Mouse (Mus musculus): Measurements from ENCODE around the gene Ccdc182. TPM values are rescaled to one million over a fixed set of nuclear protein-coding genes. Genes with fewer than 3 reads are reported as not detected.

The Ccdc182 gene
- polyA plus RNA-seq, 2 experiments, result not detected

GRCm38 (mm10) chr11:88260463-88260862, 33.4 kb upstream of the Ccdc182 start:
- Histone ChIP-seq H3K27me3 (ENCODE audit: control insufficient read depth, insufficient read depth, low read length) (no peaks in the 10 kb centered on the region), H3K9ac (replicated peaks) (no peak overlapping the region), H3K9me3 (ENCODE audit: control insufficient read depth, low read length) (no peaks in the 10 kb centered on the region), H3K4me1 (replicated peaks; ENCODE audit: control insufficient read depth in 2 of 2, insufficient read depth in 2 of 2, low read length in 1 of 2) (no peaks in the 10 kb centered on the region), H3K36me3 (replicated peaks; ENCODE audit: control insufficient read depth, insufficient read depth, low read depth) (no peaks in the 10 kb centered on the region), H3K4me3 (ENCODE audit: insufficient read depth in 1 of 2, low read depth in 2 of 2, low read length in 2 of 2) (no peak overlapping the region), H3K27ac (no peak overlapping the region), H3K4me2 (ENCODE audit: low read depth) (no peak overlapping the region)
- 35% methylated on average over 7 of the region's 7 CpGs for WGBS (ENCODE audit: insufficient replicate concordance)
- ATAC-seq (ENCODE audit: insufficient read depth) (no peak), DNase-seq (ENCODE audit: low read depth in 3 of 3, low spot score in 3 of 3) (no peak)
- TF ChIP-seq CTCF (IDR thresholded peaks at IDR 0.05; ENCODE audit: low read depth), result no peak
- TF ChIP-seq EP300 (IDR thresholded peaks at IDR 0.05; ENCODE audit: low read depth), result no peak

DNA sequence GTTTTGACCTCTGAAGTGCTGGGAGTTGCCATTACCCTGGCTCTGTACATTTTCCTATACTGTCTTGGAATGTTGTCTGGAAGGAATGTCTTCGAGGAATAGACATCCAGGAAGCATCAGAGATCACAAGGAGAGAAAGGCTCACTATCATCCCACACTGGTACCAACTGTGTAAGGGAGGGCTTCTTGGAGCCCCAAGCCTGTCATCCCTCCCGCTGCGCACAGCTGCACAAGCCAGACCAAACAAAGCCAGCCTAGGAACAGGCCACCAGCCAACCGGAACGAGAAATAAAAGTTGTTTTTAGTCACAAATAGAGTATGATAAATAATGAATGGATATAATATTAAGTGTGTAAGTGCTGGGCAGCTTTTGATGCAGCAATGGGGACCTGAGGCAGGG, 29.0 kb upstream of the Ccdc182 start:
- DNase-seq (ENCODE audit: low read depth in 3 of 3, low spot score in 3 of 3) (no peak), ATAC-seq (ENCODE audit: insufficient read depth) (no peak)
- WGBS (ENCODE audit: insufficient replicate concordance), result 66% methylated on average over 5 of the region's 5 CpGs
- Histone ChIP-seq H3K27me3 (ENCODE audit: control insufficient read depth, insufficient read depth, low read length) (no peaks in the 10 kb centered on the region), H3K36me3 (replicated peaks; ENCODE audit: control insufficient read depth, insufficient read depth, low read depth) (no peaks in the 10 kb centered on the region), H3K9ac (replicated peaks) (no peak overlapping the region), H3K9me3 (ENCODE audit: control insufficient read depth, low read length) (no peaks in the 10 kb centered on the region), H3K4me1 (replicated peaks; ENCODE audit: control insufficient read depth in 2 of 2, insufficient read depth in 2 of 2, low read length in 1 of 2) (no peaks in the 10 kb centered on the region), H3K4me2 (ENCODE audit: low read depth) (no peak overlapping the region), H3K27ac (no peak overlapping the region), H3K4me3 (ENCODE audit: insufficient read depth in 1 of 2, low read depth in 2 of 2, low read length in 2 of 2) (no peak overlapping the region)
- TF ChIP-seq EP300 (IDR thresholded peaks at IDR 0.05; ENCODE audit: low read depth) (no peak), CTCF (IDR thresholded peaks at IDR 0.05; ENCODE audit: low read depth) (no peak)

- DNase-seq (ENCODE audit: low read depth in 3 of 3, low spot score in 3 of 3), result no peak
- 59% methylated on average over 6 of the region's 6 CpGs for WGBS (ENCODE audit: insufficient replicate concordance)
- no peak overlapping the region for H3K4me3 ChIP-seq (ENCODE audit: insufficient read depth in 1 of 2, low read depth in 2 of 2, low read length in 2 of 2)
- no peaks in the 10 kb centered on the region for H3K36me3 ChIP-seq (replicated peaks; ENCODE audit: control insufficient read depth, insufficient read depth, low read depth)
- no peak for ATAC-seq (ENCODE audit: insufficient read depth)
- H3K4me1 ChIP-seq (replicated peaks; ENCODE audit: control insufficient read depth in 2 of 2, insufficient read depth in 2 of 2, low read length in 1 of 2), result no peaks in the 10 kb centered on the region
- H3K4me2 ChIP-seq (ENCODE audit: low read depth), result no peak overlapping the region
- H3K9ac ChIP-seq (replicated peaks), result no peak overlapping the region
- no peak for TF ChIP-seq CTCF (IDR thresholded peaks at IDR 0.05; ENCODE audit: low read depth)
- TF ChIP-seq EP300 (IDR thresholded peaks at IDR 0.05; ENCODE audit: low read depth), result no peak
- H3K27ac ChIP-seq, result no peak overlapping the region
- H3K27me3 ChIP-seq (ENCODE audit: control insufficient read depth, insufficient read depth, low read length), result no peaks in the 10 kb centered on the region
- H3K9me3 ChIP-seq (ENCODE audit: control insufficient read depth, low read length), result no peaks in the 10 kb centered on the region
Observed at GRCm38 (mm10) chr11:88266311-88266710, 27.5 kb upstream of the Ccdc182 start.

GRCm38 (mm10) chr11:88271870-88272269, 22.0 kb upstream of the Ccdc182 start:
- Histone ChIP-seq H3K9ac (replicated peaks) (no peak overlapping the region), H3K4me2 (ENCODE audit: low read depth) (no peak overlapping the region), H3K27me3 (ENCODE audit: control insufficient read depth, insufficient read depth, low read length) (no peaks in the 10 kb centered on the region; the same call in 1 of the 2 replicates), H3K4me3 (ENCODE audit: insufficient read depth in 1 of 2, low read depth in 2 of 2, low read length in 2 of 2) (no peak overlapping the region), H3K9me3 (ENCODE audit: control insufficient read depth, low read length) (no peaks in the 10 kb centered on the region), H3K36me3 (replicated peaks; ENCODE audit: control insufficient read depth, insufficient read depth, low read depth) (no peaks in the 10 kb centered on the region), H3K4me1 (replicated peaks; ENCODE audit: control insufficient read depth in 2 of 2, insufficient read depth in 2 of 2, low read length in 1 of 2) (no peaks in the 10 kb centered on the region), H3K27ac (no peak overlapping the region)
- no peak for DNase-seq (ENCODE audit: low read depth in 3 of 3, low spot score in 3 of 3)
- 30% methylated on average over 3 of the region's 3 CpGs for WGBS (ENCODE audit: insufficient replicate concordance)
- no peak for ATAC-seq (ENCODE audit: insufficient read depth)
- TF ChIP-seq EP300 (IDR thresholded peaks at IDR 0.05; ENCODE audit: low read depth) (no peak), CTCF (IDR thresholded peaks at IDR 0.05; ENCODE audit: low read depth) (no peak)

GRCm38 (mm10) chr11:88274111-88274879, 19.6 kb upstream of the Ccdc182 start:
- no peak overlapping the region for H3K4me2 ChIP-seq (ENCODE audit: low read depth)
- no peak overlapping the region for H3K27ac ChIP-seq
- no peaks in the 10 kb centered on the region for H3K36me3 ChIP-seq (replicated peaks; ENCODE audit: control insufficient read depth, insufficient read depth, low read depth)
- H3K4me3 ChIP-seq (ENCODE audit: insufficient read depth in 1 of 2, low read depth in 2 of 2, low read length in 2 of 2), result no peak overlapping the region
- no peaks in the 10 kb centered on the region; the same call in 1 of the 2 replicates for H3K27me3 ChIP-seq (ENCODE audit: control insufficient read depth, insufficient read depth, low read length)
- H3K9me3 ChIP-seq (ENCODE audit: control insufficient read depth, low read length), result no peaks in the 10 kb centered on the region
- TF ChIP-seq EP300 (IDR thresholded peaks at IDR 0.05; ENCODE audit: low read depth) (no peak), CTCF (IDR thresholded peaks at IDR 0.05; ENCODE audit: low read depth) (no peak)
- no peaks in the 10 kb centered on the region for H3K4me1 ChIP-seq (replicated peaks; ENCODE audit: control insufficient read depth in 2 of 2, insufficient read depth in 2 of 2, low read length in 1 of 2)
- 51% methylated on average over 23 of the region's 23 CpGs for WGBS (ENCODE audit: insufficient replicate concordance)
- no peak for ATAC-seq (ENCODE audit: insufficient read depth)
- no peak for DNase-seq (ENCODE audit: low read depth in 3 of 3, low spot score in 3 of 3)
- no peak overlapping the region for H3K9ac ChIP-seq (replicated peaks)
